Mouse (Mus musculus) erythroid progenitor cell, adult 5-6 weeks (primary cell): ENCODE measurements around the gene B3galnt1. TPM values are rescaled to one million over a fixed set of nuclear protein-coding genes. Genes with fewer than 3 reads are reported as not detected.

Experiments
- ATAC-seq: replicated peaks from 2 replicates; pipeline ENCODE4 v1.8.0; 2016; ENCODE audit warnings: moderate number of reproducible peaks, mild to moderate bottlenecking, moderate TSS enrichment, inconsistent platforms; ENCODE audit not compliant: poor library complexity, low FRiP score, severe bottlenecking
- total RNA-seq, 2 experiments: library from RNA; stranded (forward) in 1 of 2; stranded (reverse) in 1 of 2; fragments of 150-400 nt in 1 of 2; fragments of 186-747, 209-891 nt in 1 of 2; gene quantifications; 2 replicates each; pipeline versions ENCODE4 v1.2.3 to v1.2.4; 2015 to 2017; ENCODE audit warnings: low replicate concordance in 2 of 2

The B3galnt1 gene
- total RNA-seq, 2 experiments from 2014 or later = 0.15 TPM; not detected in 1

DNA sequence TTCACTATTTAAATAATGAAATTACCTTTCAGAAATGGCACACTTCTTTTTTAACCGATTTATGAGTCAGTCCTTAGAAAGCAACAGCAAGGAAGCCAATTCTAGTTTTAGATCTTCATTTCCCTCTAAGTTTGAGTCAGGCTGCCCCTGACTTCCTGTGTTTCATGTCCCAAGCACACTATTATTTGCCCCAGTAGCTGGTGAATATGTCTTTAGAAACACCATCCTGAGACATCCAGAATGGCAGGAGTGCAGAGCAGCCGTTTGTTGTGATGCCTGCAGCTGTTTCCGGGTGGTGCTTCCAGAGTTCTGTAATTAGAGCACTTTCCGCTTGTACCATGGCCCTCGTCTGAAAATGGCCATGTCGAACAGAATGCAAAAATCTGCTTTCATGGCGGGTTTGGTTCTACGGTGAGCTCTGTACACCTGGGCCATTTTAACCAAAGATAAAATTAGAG lies 73.7 kb downstream of the B3galnt1 start:
- no peak for ATAC-seq

DNA sequence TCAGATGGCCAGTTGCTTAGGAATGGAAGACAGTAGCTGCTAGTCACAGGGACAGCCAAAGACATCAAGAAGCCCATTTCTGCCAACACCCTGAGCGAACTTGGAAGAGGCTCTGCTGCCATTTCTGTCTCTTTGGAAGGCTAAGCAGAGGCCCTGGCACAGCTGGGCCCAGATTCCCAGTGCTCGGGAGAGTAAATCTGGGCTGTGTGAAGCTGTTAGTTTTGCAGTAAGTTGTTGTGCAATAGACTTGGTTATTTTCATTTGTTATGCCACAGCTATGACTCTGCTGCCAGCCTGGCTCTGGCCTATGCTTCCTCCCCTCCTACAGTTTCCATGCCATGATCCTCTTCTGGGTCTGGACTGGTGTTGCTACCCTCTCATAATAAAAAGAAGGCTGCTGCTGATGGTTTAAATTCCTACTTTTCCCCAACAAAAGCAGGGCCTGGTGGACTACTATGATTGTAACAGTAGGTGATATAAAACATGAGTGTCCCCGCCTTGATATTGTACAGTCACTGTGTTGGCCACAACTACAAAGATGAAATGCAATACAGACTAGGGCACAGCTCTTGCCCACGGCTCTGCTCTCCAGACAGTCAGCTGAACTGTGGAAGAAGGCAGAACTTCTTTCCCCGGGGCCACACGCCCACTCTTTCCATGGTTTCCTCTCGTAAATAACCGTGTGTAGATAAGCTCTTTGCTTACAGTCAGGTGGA lies 74.2 kb downstream of the B3galnt1 start:
- ATAC-seq = no peak

Other genes starting within 250 kb of the B3galnt1 start
- 22.2 and 43.2 TPM in 2 replicates for gene Nmd3, start 123.0 kb upstream of the B3galnt1 start, total RNA-seq (2015; ENCODE audit: low replicate concordance)
- gene Nmd3, start 123.0 kb upstream of the B3galnt1 start, total RNA-seq (2017; ENCODE audit: low replicate concordance) = 6.7 and 22.3 TPM in 2 replicates